Mouse (Mus musculus) liver, embryonic 14.5 days (tissue): Measurements from ENCODE around the gene Tac2.

ENCODE experiments used
- CTCF ChIP-seq: IDR thresholded peaks from 2 replicates; pipeline ENCODE4 v1.5.1; 2016; ENCODE audit warnings: antibody characterized with exemption, low read depth, control low read depth
- EP300 ChIP-seq: IDR thresholded peaks from 2 replicates; pipeline ENCODE4 v1.6.1; 2016; ENCODE audit warnings: antibody characterized with exemption, low read depth

DNA sequence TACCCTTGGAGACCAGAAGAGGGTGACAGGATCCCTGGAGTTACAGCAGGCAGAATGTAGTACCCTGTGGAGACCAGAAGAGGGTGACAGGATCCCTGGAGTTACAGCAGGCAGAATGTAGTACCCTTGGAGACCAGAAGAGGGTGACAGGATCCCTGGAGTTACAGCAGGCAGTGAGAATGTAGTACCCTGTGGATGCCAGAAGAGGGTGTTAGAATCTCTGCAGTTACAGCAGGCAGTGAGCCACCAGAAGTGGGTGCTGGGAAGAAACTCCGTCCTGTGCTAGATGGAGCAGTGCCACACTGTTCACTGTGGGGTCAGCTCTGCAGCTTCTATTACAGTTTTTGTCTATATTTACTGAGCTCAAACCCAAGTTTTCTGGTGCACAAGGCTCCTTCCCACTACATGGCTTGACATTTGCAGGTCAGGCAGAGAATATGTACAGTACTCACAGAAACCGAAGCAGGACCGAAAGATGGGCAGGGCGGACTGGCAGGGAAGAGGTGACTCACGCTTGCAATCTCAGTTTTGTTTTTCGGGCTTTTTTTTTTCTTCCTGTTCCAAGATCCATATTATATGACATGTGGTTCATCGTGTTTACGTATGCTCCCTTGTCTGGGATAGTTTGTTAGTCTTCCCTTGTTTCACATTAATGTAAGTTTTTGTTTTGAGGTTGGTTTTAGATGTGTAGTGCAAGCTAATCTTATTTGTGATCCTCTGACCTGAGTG is 49.3 kb upstream of the Tac2 start:
- TF ChIP-seq CTCF (peak; percentile 99), EP300 (0 out of 2 replicates have a peak, but pooled peaks have one; percentile 6)
